Mouse (Mus musculus) liver, postnatal 0 days (tissue): ENCODE measurements around the gene Tmem35b.

Source experiments
- CTCF ChIP-seq: sonication (generic); IDR thresholded peaks from 2 replicates; pipeline ENCODE4 v1.5.1; 2016; ENCODE audit warnings: antibody characterized with exemption, low read depth
- EP300 ChIP-seq: IDR thresholded peaks from 2 replicates; pipeline ENCODE4 v1.6.1; 2016; ENCODE audit warnings: antibody characterized with exemption, low read depth, mild to moderate bottlenecking

DNA sequence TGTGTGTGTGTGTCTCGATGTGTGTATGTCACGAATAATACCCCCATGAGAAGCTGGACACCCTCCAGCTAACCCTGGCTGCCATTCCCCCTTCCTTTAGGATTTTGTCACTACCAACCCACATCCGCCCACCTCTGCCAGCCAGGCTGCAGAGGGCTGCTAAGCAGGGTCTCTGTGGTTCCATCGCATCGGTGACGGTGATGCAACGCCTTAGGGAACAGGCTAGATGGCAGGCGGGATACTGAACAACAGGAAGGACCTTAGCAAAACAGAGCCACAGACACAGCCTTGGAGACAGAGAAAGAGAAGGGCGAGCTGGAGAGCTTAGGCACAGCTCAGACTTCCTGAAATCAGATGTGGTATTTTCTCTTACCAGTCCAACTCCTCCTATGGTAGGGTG is 55.2 kb downstream of the Tmem35b start:
- TF ChIP-seq CTCF (no peak), EP300 (no peak)
